Mouse (Mus musculus): ENCODE data around the gene Gabpb1. TPM values are rescaled to one million over a fixed set of nuclear protein-coding genes. Genes with fewer than 3 reads are reported as not detected.

Gene Gabpb1
- 24.8 and 26.1 TPM in 2 replicates for polyA plus RNA-seq (2015; fragmentation: Nextera tagmentation; extraction: Ambion mirVana)

GRCm38 (mm10) chr2:126676122-126676515 is at the start of gene Gabpb1:
Gene Gabpb1, minus strand, starts transcription at chr2:126676337.

GRCm38 (mm10) chr2:126706759-126707437 is 30.8 kb upstream of the Gabpb1 start, which contains the start of gene Usp8:
Gene Usp8, plus strand, starts transcription at chr2:126707328.

GRCm38 (mm10) chr2:126619249-126619704 is 56.9 kb downstream of the Gabpb1 start, which contains the start of gene Hdc:
Gene Hdc, minus strand, starts transcription at chr2:126619299.

Other genes with a start within 250 kb of the Gabpb1 start
- 11.9 and 15.2 TPM in 2 replicates for gene Atp8b4, start 175.7 kb downstream of the Gabpb1 start, polyA plus RNA-seq (2015; fragmentation: Nextera tagmentation; extraction: Ambion mirVana)
- gene Slc27a2, start 123.9 kb downstream of the Gabpb1 start, polyA plus RNA-seq (2015; fragmentation: Nextera tagmentation; extraction: Ambion mirVana): 0.34 and 0.35 TPM in 2 replicates
- gene Hdc, start 57.0 kb downstream of the Gabpb1 start, polyA plus RNA-seq (2015; fragmentation: Nextera tagmentation; extraction: Ambion mirVana): 43.7 and 79.1 TPM in 2 replicates
- 16.8 and 18.1 TPM in 2 replicates for gene Usp8, start 31.0 kb upstream of the Gabpb1 start, polyA plus RNA-seq (2015; fragmentation: Nextera tagmentation; extraction: Ambion mirVana)
- 2.0 and 2.6 TPM in 2 replicates for gene Usp50, start 107.1 kb upstream of the Gabpb1 start, polyA plus RNA-seq (2015; fragmentation: Nextera tagmentation; extraction: Ambion mirVana)
- 29.3 and 31.1 TPM in 2 replicates for gene Trpm7, start 199.9 kb upstream of the Gabpb1 start, polyA plus RNA-seq (2015; fragmentation: Nextera tagmentation; extraction: Ambion mirVana)